ENCODE assay signal across 27 mouse cellular contexts in genomic region chr13:56139167-56139751, GRCm38 (mm10). TPM values are rescaled to one million over a fixed set of nuclear protein-coding genes. Genes with fewer than 3 reads are reported as not detected.
A peak's percentile ranks its signal among the peaks of the same experiment; 100 is the strongest.
DNase-seq lines count a peak whose midpoint lies in the region; ATAC-seq and TF ChIP-seq lines count a peak whose summit lies in the region.
"Had no signal": no experiment of that assay in that cellular context is flagged by ENCODE, and none has a peak within 500 bp of the region (broad histone marks: within the 10 kb centered on the region; RNA-seq: fewer than 3 reads in every experiment).

No protein-coding gene starts in this region.

- no peak for DNase-seq in embryonic facial prominence, embryonic 10.5 days (ENCODE audit: low spot score)
- no peak for DNase-seq in limb, embryonic 11.5 days (ENCODE audit: low spot score)
- peak; percentile 67 for DNase-seq in limb, embryonic 14.5 days (ENCODE audit: low spot score)
- no peak for DNase-seq in adrenal gland, adult (ENCODE audit: inconsistent age in 2 of 2, low spot score in 1 of 2)
- DNase-seq in adrenal gland, postnatal 14 days: no peak
- DNase-seq: adrenal gland, adult 2 months; adrenal gland, postnatal 25 days; cerebellum, adult 11-12 months; cerebellum, adult 8-10 months; cerebellum, postnatal 10 days; cerebellum, postnatal 36 days; gastrocnemius, postnatal 14 days; heart, adult 18-20 months; heart, postnatal 14 days; heart, postnatal 4 days had no signal

- no peak for TF ChIP-seq POLR2A in limb, embryonic 14.5 days (IDR thresholded peaks at IDR 0.05; ENCODE audit: borderline replicate concordance, extremely low read depth, insufficient read depth, insufficient read length)

- no peak overlapping the region for H3K4me3 ChIP-seq in embryonic facial prominence, embryonic 12.5 days
- H3K4me3 ChIP-seq in embryonic facial prominence, embryonic 10.5 days: no peak overlapping the region
- no peak overlapping the region for H3K4me3 ChIP-seq in limb, embryonic 11.5 days (ENCODE audit: low read depth, low read length)
- H3K4me3 ChIP-seq in limb, embryonic 14.5 days (replicated peaks; ENCODE audit: low read length): no peak overlapping the region
- H3K4me3 ChIP-seq: embryonic facial prominence, embryonic 13.5 days; erythroblast, embryonic 14.5 days; forebrain, embryonic 12.5 days; forebrain, embryonic 15.5 days; heart, embryonic 10.5 days; heart, embryonic 13.5 days had no signal

- H3K4me2 ChIP-seq in embryonic facial prominence, embryonic 12.5 days (replicated peaks): no peak overlapping the region
- no peak overlapping the region for H3K4me2 ChIP-seq in limb, embryonic 11.5 days (ENCODE audit: low read depth, severe bottlenecking)
- H3K4me2 ChIP-seq in limb, embryonic 14.5 days (replicated peaks; ENCODE audit: low read depth, low read length, severe bottlenecking): no peak overlapping the region
- H3K4me2 ChIP-seq: embryonic facial prominence, embryonic 13.5 days; forebrain, embryonic 12.5 days; forebrain, embryonic 15.5 days; heart, embryonic 13.5 days; hindbrain, embryonic 14.5 days had no signal

- H3K9ac ChIP-seq in embryonic facial prominence, embryonic 12.5 days: no peak overlapping the region
- no peak overlapping the region for H3K9ac ChIP-seq in limb, embryonic 11.5 days (ENCODE audit: low read length)
- H3K9ac ChIP-seq in limb, embryonic 14.5 days (ENCODE audit: low read depth, low read length, severe bottlenecking): no peak overlapping the region
- H3K9ac ChIP-seq: embryonic facial prominence, embryonic 13.5 days; forebrain, embryonic 12.5 days; forebrain, embryonic 15.5 days; hindbrain, embryonic 14.5 days had no signal

- no peaks in the 10 kb centered on the region for H3K36me3 ChIP-seq in embryonic facial prominence, embryonic 12.5 days
- H3K36me3 ChIP-seq in embryonic facial prominence, embryonic 10.5 days (replicated peaks): no peaks in the 10 kb centered on the region
- H3K36me3 ChIP-seq in limb, embryonic 11.5 days (ENCODE audit: control insufficient read depth, insufficient read depth, low read length): no peaks in the 10 kb centered on the region
- H3K36me3 ChIP-seq in limb, embryonic 14.5 days (ENCODE audit: control insufficient read depth, insufficient read depth, low read length): no peaks in the 10 kb centered on the region
- H3K36me3 ChIP-seq: embryonic facial prominence, embryonic 13.5 days; forebrain, embryonic 12.5 days; forebrain, embryonic 15.5 days; heart, embryonic 10.5 days; heart, embryonic 13.5 days had no signal

- WGBS in embryonic facial prominence, embryonic 12.5 days: 48% methylated on average over 6 of the region's 6 CpGs
- WGBS in embryonic facial prominence, embryonic 10.5 days: 61% methylated on average over 6 of the region's 6 CpGs
- WGBS in limb, embryonic 11.5 days: 38% methylated on average over 6 of the region's 6 CpGs
- WGBS in limb, embryonic 14.5 days: 15% methylated on average over 6 of the region's 6 CpGs

- no peaks in the 10 kb centered on the region for H3K9me3 ChIP-seq in embryonic facial prominence, embryonic 12.5 days
- H3K9me3 ChIP-seq in embryonic facial prominence, embryonic 10.5 days: 0 out of 2 replicates have a peak, but pooled peaks cover 3% of the 10 kb centered on the region
- no peaks in the 10 kb centered on the region for H3K9me3 ChIP-seq in limb, embryonic 11.5 days (ENCODE audit: control insufficient read depth, low read length)
- no peaks in the 10 kb centered on the region for H3K9me3 ChIP-seq in limb, embryonic 14.5 days (ENCODE audit: control insufficient read depth, low read length)
- H3K9me3 ChIP-seq: embryonic facial prominence, embryonic 13.5 days; forebrain, embryonic 12.5 days; forebrain, embryonic 15.5 days; heart, embryonic 10.5 days; heart, embryonic 13.5 days had no signal

- H3K4me1 ChIP-seq in embryonic facial prominence, embryonic 12.5 days: peaks cover 10% of the 10 kb centered on the region
- peaks cover 47% of the 10 kb centered on the region for H3K4me1 ChIP-seq in embryonic facial prominence, embryonic 10.5 days
- peaks cover 14% of the 10 kb centered on the region for H3K4me1 ChIP-seq in limb, embryonic 11.5 days (ENCODE audit: control insufficient read depth, insufficient read depth, low read length)
- H3K4me1 ChIP-seq in limb, embryonic 14.5 days (ENCODE audit: control insufficient read depth, insufficient read depth, low read length): peaks cover 14% of the 10 kb centered on the region

- no peaks in the 10 kb centered on the region for H3K27me3 ChIP-seq in embryonic facial prominence, embryonic 12.5 days
- peaks cover 9% of the 10 kb centered on the region; the same call in 1 of the 2 replicates for H3K27me3 ChIP-seq in embryonic facial prominence, embryonic 10.5 days (replicated peaks; ENCODE audit: low read depth, poor library complexity, severe bottlenecking)
- H3K27me3 ChIP-seq in limb, embryonic 11.5 days (ENCODE audit: control insufficient read depth, insufficient read depth, low read length): no peaks in the 10 kb centered on the region
- no peaks in the 10 kb centered on the region for H3K27me3 ChIP-seq in limb, embryonic 14.5 days (ENCODE audit: control insufficient read depth, insufficient read depth, low read length)
- H3K27me3 ChIP-seq: embryonic facial prominence, embryonic 13.5 days; heart, embryonic 13.5 days had no signal

- ATAC-seq in embryonic facial prominence, embryonic 12.5 days (ENCODE audit: insufficient number of reproducible peaks, insufficient read depth, low FRiP score, low TSS enrichment): no peak
- no peak for ATAC-seq in limb, embryonic 11.5 days (ENCODE audit: insufficient number of reproducible peaks, low FRiP score, low TSS enrichment, low read depth)
- peak; percentile 69 for ATAC-seq in limb, embryonic 14.5 days (ENCODE audit: low FRiP score, low read depth)
- ATAC-seq: activated CD4-positive, CD25-positive, alpha-beta regulatory T cell, adult 4 months; forebrain, embryonic 15.5 days; hindbrain, postnatal 0 days; inflammation-experienced regulatory T-cells, adult 6 months; intestine, embryonic 16.5 days had no signal

- peak overlapping the region; percentile 17; the same call in 1 of the 2 replicates for H3K27ac ChIP-seq in embryonic facial prominence, embryonic 12.5 days
- no peak overlapping the region for H3K27ac ChIP-seq in embryonic facial prominence, embryonic 10.5 days (replicated peaks)
- H3K27ac ChIP-seq in limb, embryonic 11.5 days (replicated peaks; ENCODE audit: low read depth, low read length): peak overlapping the region; percentile 31
- 0 out of 2 replicates have a peak overlapping the region, but pooled peaks have one; percentile 35 for H3K27ac ChIP-seq in limb, embryonic 14.5 days (replicated peaks; ENCODE audit: low read depth, low read length)
- H3K27ac ChIP-seq: embryonic facial prominence, embryonic 13.5 days; forebrain, embryonic 12.5 days; forebrain, embryonic 15.5 days; heart, embryonic 10.5 days; heart, embryonic 13.5 days; hindbrain, embryonic 14.5 days; hindbrain, postnatal 0 days had no signal

RNA-seq across cellular contexts. Expression of gene H2afy, which starts 3.1 kb away (rescaled TPM):
- polyA plus RNA-seq in embryonic facial prominence, embryonic 12.5 days (2016; fragmentation: Nextera tagmentation; extraction: Ambion mirVana): 537 and 538 TPM in 2 replicates
- 478 and 497 TPM in 2 replicates for polyA plus RNA-seq in embryonic facial prominence, embryonic 10.5 days (2016; fragmentation: Nextera tagmentation; extraction: Ambion mirVana)
- 726 and 743 TPM in 2 replicates for polyA plus RNA-seq in limb, embryonic 11.5 days (2014; fragmentation: Nextera tagmentation; extraction: Ambion mirVana)
- 231 and 297 TPM in 2 replicates for polyA plus RNA-seq in limb, embryonic 14.5 days (2012; rRNA removed)
- polyA plus RNA-seq in limb, embryonic 14.5 days (2014; fragmentation: Nextera tagmentation; extraction: Ambion mirVana): 304 and 351 TPM in 2 replicates
- total RNA-seq in adrenal gland, postnatal 14 days (2021): 126 and 140 TPM in 2 replicates

RNA-seq across cellular contexts. Expression of gene Tifab, which starts 39.4 kb away (rescaled TPM):
- polyA plus RNA-seq in embryonic facial prominence, embryonic 12.5 days (2016; fragmentation: Nextera tagmentation; extraction: Ambion mirVana): 1.3 and 1.5 TPM in 2 replicates
- 1.3 and 1.5 TPM in 2 replicates for polyA plus RNA-seq in embryonic facial prominence, embryonic 10.5 days (2016; fragmentation: Nextera tagmentation; extraction: Ambion mirVana)
- 0.27 and 0.52 TPM in 2 replicates for polyA plus RNA-seq in limb, embryonic 11.5 days (2014; fragmentation: Nextera tagmentation; extraction: Ambion mirVana)
- polyA plus RNA-seq in limb, embryonic 14.5 days (2012; rRNA removed): 1.9 and 2.0 TPM in 2 replicates
- 1.1 and 1.3 TPM in 2 replicates for polyA plus RNA-seq in limb, embryonic 14.5 days (2014; fragmentation: Nextera tagmentation; extraction: Ambion mirVana)
- total RNA-seq in adrenal gland, postnatal 14 days (2021): 1.1 and 2.4 TPM in 2 replicates
